Mouse (Mus musculus) MEL (cell line): ENCODE measurements around the gene Fam228b.
"Not testable (repeated sequence)": the region's sequence is repeated elsewhere in the genome, so short reads cannot be mapped to it uniquely, and the experiment has no call there.

Source experiments
- CHD2 ChIP-seq: IDR thresholded peaks from 2 replicates; pipeline ENCODE4 v1.6.1; 2011; ENCODE audit warnings: low read length, improper control_type of control experiment
- MXI1 ChIP-seq: IDR thresholded peaks from 2 replicates; pipeline ENCODE4 v1.6.1; 2011; ENCODE audit warnings: mild to moderate bottlenecking, low read depth, low read length, improper control_type of control experiment
- MYB ChIP-seq: IDR thresholded peaks from 2 replicates; pipeline ENCODE4 v1.6.1; 2011; ENCODE audit warnings: mild to moderate bottlenecking, low read depth, low read length, improper control_type of control experiment
- POLR2A ChIP-seq, 2 experiments: IDR thresholded peaks; 2 replicates each; pipeline ENCODE4 v1.6.1; 2011 to 2012; ENCODE audit warnings: low read length in 2 of 2, mild to moderate bottlenecking in 2 of 2, control low read depth in 1 of 2, improper control_type of control experiment in 1 of 2, low read depth in 1 of 2, moderate library complexity in 1 of 2; ENCODE audit not compliant: control insufficient read depth in 1 of 2, insufficient read depth in 1 of 2, poor library complexity in 1 of 2
- RCOR1 ChIP-seq: IDR thresholded peaks from 2 replicates; pipeline ENCODE4 v1.6.1; 2012; ENCODE audit warnings: low read depth, mild to moderate bottlenecking, inconsistent platforms, low read length, improper control_type of control experiment
- USF1 ChIP-seq: IDR thresholded peaks from 2 replicates; pipeline ENCODE4 v1.6.1; 2014; ENCODE audit warnings: low read depth, mild to moderate bottlenecking, inconsistent platforms, low read length, improper control_type of control experiment, moderate library complexity

- not testable (repeated sequence) for TF ChIP-seq POLR2A (IDR thresholded peaks at IDR 0.05; ENCODE audit: control insufficient read depth in 1 of 2, insufficient read depth in 1 of 2, low read depth in 1 of 2, low read length in 2 of 2, poor library complexity in 1 of 2); MYB; CHD2; USF1; MXI1; RCOR1
Observed at GRCm38 (mm10) chr12:4705626-4706025, 63.4 kb downstream of the Fam228b start.
